Mouse (Mus musculus) ES-Bruce4 (cell line): ENCODE data around the gene Bub1b. TPM values are rescaled to one million over a fixed set of nuclear protein-coding genes. Genes with fewer than 3 reads are reported as not detected.

Experiments used
- H3K27ac ChIP-seq: 2 replicates; pipeline ENCODE4 v1.5.1; 2012; ENCODE audit warnings: low read length, inconsistent platforms; ENCODE audit not compliant: insufficient read depth
- H3K27me3 ChIP-seq: 2 replicates; pipeline ENCODE4 v1.6.1; 2012; ENCODE audit warnings: mild to moderate bottlenecking, low read length, inconsistent platforms; ENCODE audit not compliant: control insufficient read depth, poor library complexity, insufficient read depth, severe bottlenecking
- H3K36me3 ChIP-seq: 2 replicates; pipeline ENCODE4 v1.6.1; 2012; ENCODE audit warnings: inconsistent platforms, mild to moderate bottlenecking, low read length, moderate library complexity; ENCODE audit not compliant: control insufficient read depth, poor library complexity, insufficient read depth, severe bottlenecking
- H3K4me1 ChIP-seq: one replicate; pipeline ENCODE4 v1.8.1; 2011; ENCODE audit warnings: low read length; ENCODE audit not compliant: control insufficient read depth, insufficient read depth
- H3K4me3 ChIP-seq: 2 replicates; pipeline ENCODE4 v1.5.1; 2011; ENCODE audit warnings: low read depth, mild to moderate bottlenecking, low read length
- H3K9ac ChIP-seq: 2 replicates; pipeline ENCODE4 v1.6.1; 2012; ENCODE audit warnings: low read depth, mild to moderate bottlenecking, inconsistent platforms; ENCODE audit not compliant: poor library complexity, severe bottlenecking
- H3K9me3 ChIP-seq: replicated peaks from 2 replicates; pipeline ENCODE4 v1.6.1; 2012; ENCODE audit warnings: mild to moderate bottlenecking, low read length, inconsistent platforms; ENCODE audit not compliant: control insufficient read depth, poor library complexity, insufficient read depth, severe bottlenecking
- CTCF ChIP-seq: IDR thresholded peaks from one replicate; pipeline ENCODE4 v1.8.1; 2011; ENCODE audit warnings: low read depth, low read length
- EP300 ChIP-seq: IDR thresholded peaks from 2 replicates; pipeline ENCODE4 v1.6.1; 2011; ENCODE audit warnings: low read depth, low read length; ENCODE audit not compliant: insufficient read depth
- POLR2A ChIP-seq: IDR thresholded peaks from one replicate; pipeline ENCODE4 v1.8.1; 2011; ENCODE audit warnings: low read length; ENCODE audit not compliant: insufficient read depth
- polyA plus RNA-seq: library from polyadenylated mRNA; stranded (reverse); fragments of >200 nt; gene quantifications from 2 replicates; pipeline ENCODE4 v1.2.4, GENCODE M21; 2011; ENCODE audit warnings: low read depth; ENCODE audit not compliant: missing spikeins, insufficient read depth, insufficient read length

The Bub1b gene
- polyA plus RNA-seq, 1 experiment: 189 TPM

- Histone ChIP-seq H3K27me3 (no peaks in the 10 kb centered on the region), H3K4me1 (peaks cover 2% of the 10 kb centered on the region), H3K9ac (peak overlapping the region; percentile 52), H3K27ac (no peak overlapping the region), H3K9me3 (no peaks in the 10 kb centered on the region), H3K4me3 (peak overlapping the region; percentile 60), H3K36me3 (no peaks in the 10 kb centered on the region)
- TF ChIP-seq CTCF (no peak), EP300 (no peak), POLR2A (no peak)
Observed at GRCm38 (mm10) chr2:118663804-118664766, 66.1 kb downstream of the Bub1b start.

- Histone ChIP-seq H3K36me3 (no peaks in the 10 kb centered on the region), H3K27me3 (no peaks in the 10 kb centered on the region), H3K9ac (no peak overlapping the region), H3K4me3 (no peak overlapping the region), H3K9me3 (no peaks in the 10 kb centered on the region), H3K4me1 (no peaks in the 10 kb centered on the region), H3K27ac (no peak overlapping the region)
- TF ChIP-seq EP300 (no peak), CTCF (no peak), POLR2A (no peak)
Observed at GRCm38 (mm10) chr2:118664975-118665516, 67.0 kb downstream of the Bub1b start.

DNA sequence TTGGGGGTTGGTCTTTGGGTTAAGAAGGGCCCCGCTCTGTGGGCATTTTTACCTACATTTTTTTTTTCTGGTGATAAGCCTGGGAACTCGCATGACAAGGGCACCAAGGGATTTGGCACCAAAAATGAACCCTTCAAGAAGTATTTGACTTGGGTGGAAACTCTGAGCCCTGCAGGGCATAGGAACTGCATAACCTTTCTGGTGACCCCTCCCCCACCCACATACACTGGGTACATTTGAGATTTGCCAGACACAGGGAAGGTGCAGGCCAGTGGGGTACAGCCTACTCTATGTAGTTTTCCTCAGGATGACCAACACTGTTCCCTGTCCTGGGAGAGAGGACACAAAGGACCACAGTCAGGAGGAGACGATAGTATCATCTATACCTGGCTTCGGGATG is 67.6 kb downstream of the Bub1b start:
- Histone ChIP-seq H3K27ac (no peak overlapping the region), H3K9ac (no peak overlapping the region), H3K4me3 (no peak overlapping the region), H3K9me3 (no peaks in the 10 kb centered on the region), H3K27me3 (no peaks in the 10 kb centered on the region), H3K4me1 (no peaks in the 10 kb centered on the region), H3K36me3 (no peaks in the 10 kb centered on the region)
- TF ChIP-seq POLR2A (no peak), CTCF (no peak), EP300 (no peak)

DNA sequence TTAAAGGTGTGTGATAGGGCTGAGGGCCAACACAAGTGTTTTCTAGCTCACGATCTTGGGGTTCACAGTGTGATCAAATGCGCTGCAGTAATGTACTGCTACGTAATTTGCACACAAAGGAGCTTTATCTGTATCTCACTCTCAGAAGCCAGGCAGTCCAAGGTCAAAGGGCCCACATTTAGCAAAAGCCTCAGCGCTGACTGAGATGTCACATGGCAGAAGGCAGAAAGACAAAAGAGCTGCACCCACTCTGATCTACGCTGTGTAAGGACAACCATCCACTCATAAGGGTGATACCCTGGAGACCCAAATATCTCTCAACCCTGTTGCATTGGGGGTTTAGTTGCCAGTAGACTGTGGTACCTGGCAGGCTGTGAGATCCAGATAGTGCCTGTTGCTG is 69.2 kb downstream of the Bub1b start:
- Histone ChIP-seq H3K27me3 (no peaks in the 10 kb centered on the region), H3K9ac (no peak overlapping the region), H3K27ac (no peak overlapping the region), H3K36me3 (no peaks in the 10 kb centered on the region), H3K4me3 (no peak overlapping the region), H3K4me1 (no peaks in the 10 kb centered on the region), H3K9me3 (no peaks in the 10 kb centered on the region)
- TF ChIP-seq EP300 (no peak), CTCF (no peak), POLR2A (no peak)

- no peak for TF ChIP-seq POLR2A
- no peak for TF ChIP-seq CTCF
- peak; percentile 13; the same call in 1 of the 2 replicates for TF ChIP-seq EP300
- no peak overlapping the region for H3K27ac ChIP-seq
- no peaks in the 10 kb centered on the region for H3K36me3 ChIP-seq
- no peak overlapping the region for H3K4me3 ChIP-seq
- no peaks in the 10 kb centered on the region for H3K27me3 ChIP-seq
- no peaks in the 10 kb centered on the region for H3K9me3 ChIP-seq
- peaks cover 2% of the 10 kb centered on the region for H3K4me1 ChIP-seq
- H3K9ac ChIP-seq: no peak overlapping the region
Observed at GRCm38 (mm10) chr2:118669245-118669644, 71.2 kb downstream of the Bub1b start.

DNA sequence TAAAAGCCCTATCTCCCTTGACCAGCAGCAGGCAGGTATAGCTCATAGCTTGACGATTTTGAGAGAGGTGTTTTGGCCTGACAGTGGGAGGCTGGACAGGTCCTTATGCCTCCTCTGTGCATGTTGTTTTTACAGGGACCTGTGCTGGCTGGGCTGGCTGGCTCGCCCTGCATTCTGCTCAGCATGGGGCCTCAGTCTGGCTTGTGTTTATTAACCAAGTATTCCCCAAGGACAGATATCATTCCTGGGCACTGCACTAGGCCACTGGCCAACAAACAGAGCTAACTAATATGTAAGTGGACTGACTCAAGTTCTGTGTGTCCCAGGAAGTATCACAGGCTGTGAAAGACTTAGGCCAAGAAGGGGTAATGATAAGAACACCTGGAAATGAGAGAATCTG is 71.8 kb downstream of the Bub1b start:
- Histone ChIP-seq H3K27me3 (no peaks in the 10 kb centered on the region), H3K9me3 (no peaks in the 10 kb centered on the region), H3K4me3 (no peak overlapping the region), H3K27ac (no peak overlapping the region), H3K9ac (no peak overlapping the region), H3K4me1 (peaks cover 2% of the 10 kb centered on the region), H3K36me3 (no peaks in the 10 kb centered on the region)
- TF ChIP-seq CTCF (no peak), EP300 (no peak), POLR2A (no peak)
